Mouse (Mus musculus) left cerebral cortex, postnatal 4 days (tissue): ENCODE data around the gene Gm20388. TPM values are rescaled to one million over a fixed set of nuclear protein-coding genes. Genes with fewer than 3 reads are reported as not detected.

Experiments
- DNase-seq: peaks from one replicate; pipeline ENCODE4 v3.0.0-alpha.2; 2022
- intact Hi-C: fragments of 180-260 bp; cut with DNase I; formaldehyde crosslinking; loops from one replicate; pipeline ENCODE4 v1.15.1; 2025
- total RNA-seq, 2 experiments: library from RNA; stranded (reverse); gene quantifications; 2 replicates each; pipeline ENCODE4 v1.2.3; 2021

Gene Gm20388
- total RNA-seq, 2 experiments from 2014 or later: 6.5 to 12.8 TPM

DNA sequence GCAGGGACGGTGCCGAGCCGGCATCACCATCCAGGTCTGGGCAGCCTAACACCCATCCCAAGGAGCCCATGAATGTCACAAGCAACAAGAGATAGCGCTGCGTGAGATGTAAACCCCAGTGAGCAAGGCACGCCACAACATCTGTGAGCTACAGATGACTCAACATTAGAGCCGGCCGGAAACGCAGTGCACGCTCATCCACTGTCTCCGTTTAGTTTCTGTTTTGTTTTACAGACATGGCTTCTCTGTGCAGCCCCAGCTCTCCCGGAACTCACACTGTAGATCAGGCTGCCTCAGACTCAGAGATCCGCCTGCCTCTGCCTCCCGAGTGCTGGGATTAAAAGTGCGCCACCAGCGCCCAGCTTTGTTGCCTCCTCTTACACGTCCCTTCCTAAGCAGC lies 3376.7 kb downstream of the Gm20388 start:
- no peak for DNase-seq
- intact Hi-C loops: no loop called here

DNA sequence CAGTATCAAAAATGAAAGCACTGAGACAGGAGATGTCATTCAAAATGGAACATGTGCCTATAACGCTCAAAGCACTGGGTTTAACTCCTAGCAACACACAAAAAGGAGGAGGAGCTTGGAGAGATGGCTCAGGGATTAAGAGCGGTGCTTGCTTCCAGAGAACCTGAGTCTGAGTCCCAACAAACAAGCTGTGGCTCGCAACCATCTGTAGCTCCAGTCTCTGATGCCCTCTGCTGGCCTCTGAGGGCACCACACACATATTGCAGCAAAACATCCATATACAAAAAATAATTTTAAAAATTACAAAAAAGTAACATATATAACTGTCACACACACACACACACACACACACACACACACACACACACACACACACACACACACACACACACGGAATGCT lies 3379.5 kb downstream of the Gm20388 start:
- intact Hi-C loops: no loop called here
- peak; percentile 21 for DNase-seq

DNA sequence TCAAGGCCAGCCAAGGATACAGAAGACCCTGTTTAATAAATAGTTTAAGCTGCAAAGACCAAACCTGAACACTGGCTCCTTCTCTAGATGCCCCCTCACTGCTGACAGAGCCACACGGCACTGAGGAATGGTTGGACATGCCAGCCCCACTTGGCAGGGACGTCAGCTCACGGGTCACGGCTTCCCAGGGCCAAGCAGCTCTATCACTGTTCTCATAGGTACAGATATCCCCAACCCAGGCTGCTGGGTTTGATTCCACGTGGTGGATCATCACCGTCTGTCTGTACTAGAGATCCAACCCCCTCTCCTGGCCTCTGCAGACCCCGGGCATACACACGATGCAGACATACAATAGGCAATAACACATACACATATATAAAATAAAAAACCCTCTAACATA lies 3380.0 kb downstream of the Gm20388 start:
- intact Hi-C loops: no loop called here
- DNase-seq: no peak

DNA sequence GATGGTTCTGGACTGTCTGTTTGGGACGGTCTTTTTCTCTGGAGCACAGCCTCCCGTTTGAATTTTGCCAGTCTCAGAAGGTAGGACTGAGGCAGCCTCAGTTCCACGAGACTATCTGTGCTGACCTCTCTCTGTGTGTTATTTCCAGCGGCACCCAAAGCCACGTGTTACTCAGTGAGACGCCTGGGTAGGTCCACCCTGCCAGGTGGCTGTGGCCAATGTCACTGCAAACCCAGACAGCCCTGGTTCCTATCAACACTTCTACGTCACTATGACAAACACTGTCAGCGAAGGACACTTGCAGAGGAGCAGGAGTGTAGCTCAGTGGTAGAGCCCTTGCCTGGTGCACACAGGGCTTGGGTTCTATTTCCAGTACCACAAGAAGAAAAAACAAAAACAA lies 3381.1 kb downstream of the Gm20388 start:
- intact Hi-C loops: no loop called here
- no peak for DNase-seq

DNA sequence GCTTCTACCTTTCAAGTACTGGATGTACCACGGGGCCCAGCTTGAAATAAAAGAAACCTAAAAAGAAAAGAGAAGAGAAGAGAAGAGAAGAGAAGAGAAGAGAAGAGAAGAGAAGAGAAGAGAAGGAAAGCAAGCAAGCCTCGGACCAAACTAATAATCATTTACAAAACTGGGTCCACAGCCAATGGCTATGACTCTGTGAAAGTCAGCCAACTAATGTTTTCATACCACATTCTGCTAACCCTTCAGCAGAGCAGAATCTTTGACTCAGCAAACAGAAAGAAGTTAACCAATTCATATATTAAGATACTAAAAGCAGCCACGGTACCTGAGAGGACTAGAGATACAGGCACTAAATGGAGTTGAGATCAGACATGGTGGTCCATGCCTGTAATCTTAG lies 3381.6 kb downstream of the Gm20388 start:
- intact Hi-C loops: no loop called here
- no peak for DNase-seq

DNA sequence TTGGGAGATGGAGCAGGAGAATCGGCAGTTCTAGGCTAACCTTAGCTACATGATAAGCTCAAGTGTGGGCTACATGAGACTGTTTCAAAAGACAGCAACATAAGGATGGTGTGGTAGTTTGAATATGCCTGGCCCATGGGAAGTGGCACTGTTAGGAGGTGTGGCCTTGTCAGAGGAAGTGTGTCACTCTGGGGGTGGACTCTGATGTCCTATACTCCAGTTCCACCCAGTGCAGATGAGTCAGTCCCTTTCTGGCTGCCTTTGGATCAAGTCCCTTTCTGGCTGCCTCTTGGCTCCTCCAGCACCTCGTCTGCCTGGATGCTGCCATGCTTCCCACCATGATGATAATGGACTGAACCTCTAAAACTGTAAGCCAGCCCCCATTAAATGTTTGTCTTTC lies 3382.1 kb downstream of the Gm20388 start:
- intact Hi-C loops: no loop called here
- DNase-seq: no peak

DNA sequence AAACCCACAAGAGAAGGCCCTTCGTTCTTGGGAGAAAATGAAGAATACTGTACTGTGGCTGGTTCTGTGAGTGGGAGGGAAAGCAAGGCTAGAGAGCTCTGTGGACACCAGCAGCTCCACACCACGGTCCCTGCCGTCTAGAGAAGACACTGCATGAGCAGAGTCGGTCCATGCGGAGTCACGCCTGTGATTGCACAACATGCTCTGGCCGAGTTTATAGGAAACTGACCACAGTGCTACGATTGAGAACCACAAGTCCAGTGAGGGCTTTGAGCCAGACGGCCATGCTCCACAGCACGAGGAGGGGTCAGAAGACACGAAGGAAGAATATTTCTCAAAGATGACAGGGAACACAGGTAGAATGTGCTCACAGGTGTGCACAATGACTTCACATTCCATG lies 3387.7 kb downstream of the Gm20388 start:
- DNase-seq: no peak
- intact Hi-C loops: no loop called here

DNA sequence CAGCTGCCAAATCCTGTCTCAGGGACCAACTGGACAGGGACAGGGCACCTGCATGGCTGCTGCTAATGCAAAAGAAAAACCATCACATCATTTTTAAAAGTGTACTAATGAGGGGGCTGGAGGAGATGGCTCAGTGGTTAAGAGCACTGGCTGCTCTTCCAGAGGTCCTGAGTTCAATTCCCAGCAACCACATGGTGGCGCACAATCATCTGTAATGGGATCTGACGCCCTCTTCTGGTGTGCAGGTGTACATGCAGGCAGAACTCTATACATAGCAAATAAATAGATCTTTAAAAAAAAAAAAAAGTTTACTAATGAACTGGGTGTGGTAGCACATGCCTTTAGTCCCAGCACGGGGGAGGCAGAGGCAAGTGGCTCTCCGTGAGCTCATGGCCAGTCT lies 3398.1 kb downstream of the Gm20388 start:
- intact Hi-C loops: no loop called here
- DNase-seq: no peak

DNA sequence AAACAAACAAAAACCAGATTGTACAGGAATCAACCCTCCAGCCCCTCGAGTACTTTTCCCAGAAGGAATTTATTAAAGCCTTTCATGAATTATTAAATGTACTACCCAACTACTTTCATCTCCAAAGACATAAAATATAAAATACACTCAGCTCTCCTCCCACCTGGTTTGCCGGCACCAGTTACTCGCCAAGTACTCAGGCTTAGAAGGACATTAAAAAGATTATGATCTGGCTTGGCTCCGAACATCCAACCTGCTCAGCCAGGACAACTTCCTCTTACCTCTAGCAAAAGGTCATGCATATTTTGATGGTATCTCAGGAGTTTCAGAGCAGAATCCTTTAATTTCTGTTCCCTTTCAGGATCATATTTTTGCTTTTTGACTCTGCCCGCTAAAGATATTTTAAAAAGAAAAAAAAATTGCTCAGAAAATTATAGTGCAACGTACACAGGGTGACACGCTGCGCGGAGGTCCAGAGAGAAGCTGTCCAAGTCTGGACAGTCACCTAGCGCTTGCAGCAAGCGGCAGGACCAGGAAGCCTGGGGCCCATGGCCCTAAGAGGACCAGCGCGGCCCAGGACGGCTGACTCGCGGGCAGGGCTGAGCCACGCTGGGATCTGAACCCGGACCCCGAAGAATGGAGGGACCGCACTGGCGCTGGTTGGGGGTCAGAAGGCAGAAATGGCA lies 3407.3 kb downstream of the Gm20388 start:
- intact Hi-C loops: no loop called here

DNA sequence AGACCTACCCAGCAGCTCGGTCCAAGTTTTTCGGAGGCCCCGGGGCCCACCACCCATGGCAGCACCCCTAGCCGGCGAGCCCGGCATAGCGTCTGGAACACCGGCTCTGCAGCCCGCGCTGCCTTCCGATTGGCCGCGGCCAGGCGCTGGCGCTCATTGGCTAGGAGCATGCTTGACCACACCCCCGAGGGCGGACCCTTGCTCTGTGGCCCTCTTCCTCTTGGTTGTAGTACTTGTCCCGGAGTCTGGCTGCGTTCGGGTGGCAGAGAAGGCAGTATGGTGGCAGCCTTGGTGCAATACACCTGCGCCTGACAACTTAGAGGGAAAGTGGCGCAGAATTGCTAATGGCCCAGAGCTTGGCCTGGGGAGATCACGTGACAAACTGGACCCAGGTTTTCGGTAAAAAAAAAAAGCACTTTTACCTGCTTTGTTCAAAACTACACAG lies 3407.8 kb downstream of the Gm20388 start, which contains the start of gene Fanca:
Gene Fanca, minus strand, starts transcription at position 110 of the 445 bp plus-strand sequence.
- peak; percentile 96 for DNase-seq
- intact Hi-C loops: no loop called here

More for the DNA sequence above, 3407.3 kb downstream of the Gm20388 start:
- DNase-seq: no peak

DNA sequence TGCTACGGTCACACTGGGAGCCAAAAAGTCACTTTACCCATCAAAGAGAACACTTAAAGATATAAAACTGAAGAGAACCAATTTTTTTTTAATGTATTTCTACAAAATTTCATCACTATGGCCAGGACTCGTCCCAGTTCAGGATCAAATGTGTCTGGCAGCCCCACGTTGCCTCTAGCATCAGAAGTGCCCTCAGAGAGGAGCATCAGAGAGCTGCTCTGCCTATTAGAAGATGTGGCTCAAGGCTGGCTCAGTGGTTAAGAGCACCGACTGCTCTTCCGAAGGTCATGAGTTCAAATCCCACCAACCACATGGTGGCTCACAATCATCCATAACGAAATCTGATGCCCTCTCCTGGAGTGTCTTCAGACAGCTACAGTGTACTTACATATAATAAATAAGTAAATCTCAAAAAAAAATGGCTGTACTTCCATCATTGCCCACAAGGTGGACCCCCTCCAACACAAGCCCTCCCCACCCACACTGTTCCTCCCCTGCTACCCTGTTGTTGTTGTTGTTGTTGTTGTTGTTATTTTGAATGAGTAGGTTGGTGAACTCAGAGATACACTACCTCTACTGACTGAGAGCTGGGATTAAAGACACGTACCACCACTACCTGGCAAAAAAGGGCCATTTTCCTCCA lies 3409.0 kb downstream of the Gm20388 start:
- peak; percentile 10 for DNase-seq
- intact Hi-C loops: loop anchor here (5.0 kb wide), 1 partner anchor 43 kb away; no protein-coding TSS in a partner anchor

DNA sequence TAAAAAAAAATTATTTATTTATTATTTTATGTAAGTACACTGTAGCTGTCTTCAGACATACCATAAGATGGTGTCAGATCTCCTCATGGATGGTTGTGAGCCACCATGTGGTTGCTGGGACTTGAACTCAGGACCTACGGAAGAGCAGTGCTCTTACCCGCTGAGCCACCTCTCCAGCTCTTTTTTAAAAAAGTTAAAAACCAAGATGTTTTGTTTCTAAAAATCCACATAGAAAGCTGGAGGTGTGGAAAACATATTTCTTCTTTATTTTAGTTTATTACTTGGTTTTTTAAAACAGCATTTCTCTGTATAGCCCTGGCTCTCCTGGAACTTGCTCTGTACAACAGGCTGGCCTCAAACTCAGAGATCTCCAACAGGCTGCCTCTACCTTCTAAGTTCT lies 3417.9 kb downstream of the Gm20388 start:
- intact Hi-C loops: no loop called here
- DNase-seq: no peak

DNA sequence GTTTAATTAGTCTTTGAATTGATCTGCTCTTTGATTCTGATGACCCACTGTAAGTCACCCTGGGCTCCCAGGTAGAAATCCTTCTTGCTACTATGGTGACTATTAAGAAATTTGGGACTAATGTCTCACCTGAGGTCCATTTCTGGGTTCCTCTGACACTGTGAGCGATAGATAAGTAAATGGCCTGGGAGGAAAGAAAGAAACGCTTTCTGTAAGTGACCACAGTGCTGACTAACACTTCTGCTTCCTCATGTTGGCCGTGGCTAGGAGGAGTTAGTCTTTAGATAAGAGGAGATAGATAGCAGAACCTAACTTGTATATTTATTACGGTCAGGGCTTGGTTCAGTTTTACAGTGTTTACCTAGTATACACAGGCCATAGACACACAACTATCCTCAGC lies 3418.7 kb downstream of the Gm20388 start:
- intact Hi-C loops: no loop called here
- DNase-seq: no peak

DNA sequence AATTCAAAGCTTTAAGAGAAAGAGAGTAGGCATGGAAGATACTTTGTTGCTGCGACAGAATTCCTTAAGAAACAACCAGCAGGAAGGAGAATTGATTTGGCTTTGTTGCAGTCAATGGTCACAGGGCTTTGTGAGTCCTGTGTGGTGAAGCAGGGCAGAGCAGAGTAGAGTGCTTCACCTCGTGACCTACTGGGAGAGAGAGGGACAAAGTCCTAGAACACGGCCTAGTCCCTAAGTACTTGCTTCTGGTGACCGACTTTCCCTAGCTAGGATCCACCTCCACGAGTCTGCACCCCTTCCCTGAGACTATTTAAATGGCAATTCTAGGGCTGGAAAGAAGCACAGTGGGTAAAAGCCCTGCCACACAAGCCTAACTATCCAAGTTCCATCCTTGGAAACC lies 3419.3 kb downstream of the Gm20388 start:
- intact Hi-C loops: no loop called here
- no peak for DNase-seq

DNA sequence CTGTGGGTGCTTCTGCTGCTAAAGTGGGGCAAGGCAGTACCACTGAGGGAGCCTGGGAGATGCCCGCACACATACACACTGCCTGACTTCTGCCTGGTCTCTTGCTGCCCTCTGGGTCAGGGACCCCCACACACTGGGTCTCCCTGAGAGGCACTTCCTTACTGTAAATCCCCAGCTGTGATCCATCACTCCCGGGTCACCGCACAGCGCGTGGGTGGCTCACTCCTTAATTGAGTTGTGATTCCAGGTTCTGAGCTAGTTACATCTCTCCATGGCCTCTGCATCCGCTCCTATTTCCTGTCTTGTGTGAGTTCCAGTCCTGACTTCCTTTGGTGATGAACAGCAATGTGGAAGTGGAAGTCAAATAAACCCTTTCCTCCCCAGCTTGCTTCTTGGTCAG lies 3420.1 kb downstream of the Gm20388 start:
- DNase-seq: no peak
- intact Hi-C loops: no loop called here

DNA sequence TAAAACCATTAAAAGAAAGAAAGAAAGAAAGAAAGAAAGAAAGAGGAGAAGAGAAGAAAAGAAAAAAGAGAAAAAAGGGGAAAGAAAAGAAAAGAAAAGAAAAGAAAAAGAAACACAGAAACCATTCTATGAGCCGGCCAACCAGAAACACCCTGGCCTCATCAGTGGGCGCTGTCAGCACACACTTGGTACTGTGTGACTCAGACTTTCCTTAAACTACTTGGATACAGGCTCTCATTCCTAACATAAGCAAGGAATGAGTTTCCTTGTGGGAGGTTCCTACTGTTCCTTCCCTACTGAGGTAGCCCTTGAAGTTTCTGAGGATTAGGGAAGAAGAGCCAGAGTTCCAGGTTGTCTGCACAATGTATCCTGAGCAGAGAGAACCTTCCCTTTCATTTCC lies 3420.7 kb downstream of the Gm20388 start:
- no peak for DNase-seq
- intact Hi-C loops: no loop called here

DNA sequence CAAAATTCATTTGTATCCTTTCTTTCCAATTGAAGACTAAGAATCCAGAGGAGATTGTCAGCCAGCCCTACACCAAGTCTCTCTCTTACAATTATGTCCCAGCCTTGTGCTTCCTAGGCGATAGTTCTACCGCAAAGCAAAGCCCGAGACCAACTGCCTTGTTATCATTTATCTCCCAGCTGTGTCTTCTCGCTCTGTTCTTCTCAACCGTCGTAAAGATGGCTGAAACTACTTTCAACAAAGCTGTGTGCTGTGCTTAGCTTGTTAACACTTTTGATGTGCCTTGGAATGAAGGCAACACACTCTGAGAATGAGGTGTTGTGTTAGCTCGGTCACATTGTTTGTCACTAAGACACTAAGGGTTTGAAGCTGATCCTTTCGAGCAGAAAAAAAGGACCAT lies 3421.2 kb downstream of the Gm20388 start:
- intact Hi-C loops: no loop called here
- no peak for DNase-seq

DNA sequence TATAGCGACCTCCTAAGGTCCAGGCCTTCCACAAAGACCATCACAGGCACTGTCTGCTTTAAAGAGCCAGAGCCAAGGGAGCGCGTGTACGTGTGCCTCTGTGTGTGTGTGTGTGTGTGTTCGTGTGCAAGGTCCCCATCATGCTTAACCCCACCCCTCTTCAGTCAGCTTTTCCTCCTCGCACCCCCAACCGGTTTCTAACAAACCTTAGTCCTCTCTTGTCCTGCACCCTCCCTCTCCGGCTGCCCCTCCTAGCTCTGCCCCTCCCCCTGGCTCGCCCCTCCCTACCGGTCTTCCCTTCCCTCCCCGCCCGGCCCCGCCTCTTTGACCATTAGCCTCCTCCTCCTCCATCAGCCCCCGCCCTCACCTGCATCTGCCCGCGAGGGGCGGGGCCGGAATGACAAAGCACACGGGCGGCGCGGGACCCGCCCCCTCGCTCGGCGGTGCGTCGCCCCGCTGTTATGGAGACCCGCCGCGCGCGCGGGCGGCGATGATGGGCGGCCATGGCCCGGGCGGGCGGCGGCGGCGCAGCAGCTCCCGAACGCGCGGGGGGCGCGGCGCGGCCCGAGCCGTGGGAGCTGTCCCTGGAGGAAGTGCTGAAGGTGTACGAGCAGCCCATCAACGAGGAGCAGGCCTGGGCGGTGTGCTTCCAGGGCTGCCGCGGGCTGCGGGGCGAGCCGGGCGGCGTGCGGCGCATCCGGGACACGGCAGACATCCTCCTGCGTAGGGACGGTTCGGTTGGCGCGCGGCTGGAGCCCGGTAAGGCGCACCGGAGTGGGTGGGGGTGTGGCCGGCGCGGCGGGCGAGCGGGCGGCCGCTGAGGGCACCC lies 3421.8 kb downstream of the Gm20388 start, which contains the start of gene Spire2:
Gene Spire2, plus strand, starts transcription at position 452 of the 829 bp plus-strand sequence.
- intact Hi-C loops: no loop called here

DNA sequence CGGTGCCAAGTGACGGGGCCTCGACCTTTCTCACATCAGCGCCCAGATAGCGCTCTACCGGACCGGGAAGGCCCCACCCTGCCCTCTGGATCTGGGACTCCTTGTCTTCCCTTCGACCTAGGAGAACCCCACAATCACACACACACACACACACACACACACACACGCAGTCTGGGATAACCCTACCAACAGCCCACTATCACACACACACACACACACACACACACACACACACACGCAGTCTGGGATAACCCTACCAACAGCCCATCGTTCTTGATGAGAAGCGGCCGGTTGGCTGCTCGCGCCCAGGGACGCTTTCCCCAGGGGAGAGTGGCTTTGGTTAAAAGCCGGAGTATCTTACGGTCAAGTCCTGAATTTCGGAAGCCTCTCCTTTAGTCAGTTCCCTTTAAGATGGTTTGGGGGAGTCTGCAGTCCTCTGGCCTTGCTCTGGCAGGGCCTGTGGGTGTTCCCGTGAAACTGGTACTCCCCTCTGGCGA lies 3422.5 kb downstream of the Gm20388 start:
- peak; percentile 38 for DNase-seq
- intact Hi-C loops: no loop called here

More for the DNA sequence above, 3421.8 kb downstream of the Gm20388 start, which contains the start of gene Spire2:
- peak; percentile 93 for DNase-seq

DNA sequence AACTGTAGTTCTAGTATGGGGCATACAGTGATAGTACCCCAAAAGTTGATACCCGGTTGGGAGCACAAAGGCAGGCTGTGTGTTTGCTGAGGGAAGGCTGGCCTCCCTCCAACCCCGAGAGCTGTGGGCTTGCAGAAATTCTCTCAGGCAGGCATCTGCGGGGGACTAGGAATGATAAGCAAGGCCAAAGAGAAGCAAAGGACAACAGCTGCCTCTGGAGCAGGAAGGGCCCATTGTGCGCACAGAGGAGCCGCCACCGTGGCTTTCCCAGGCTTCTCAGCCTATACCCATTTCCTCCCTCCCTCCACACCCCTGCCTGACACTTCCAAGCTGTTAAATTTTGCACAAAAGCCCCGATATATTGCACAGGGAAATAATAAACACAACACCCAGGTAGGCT lies 3423.2 kb downstream of the Gm20388 start:
- intact Hi-C loops: no loop called here
- peak; percentile 47 for DNase-seq

DNA sequence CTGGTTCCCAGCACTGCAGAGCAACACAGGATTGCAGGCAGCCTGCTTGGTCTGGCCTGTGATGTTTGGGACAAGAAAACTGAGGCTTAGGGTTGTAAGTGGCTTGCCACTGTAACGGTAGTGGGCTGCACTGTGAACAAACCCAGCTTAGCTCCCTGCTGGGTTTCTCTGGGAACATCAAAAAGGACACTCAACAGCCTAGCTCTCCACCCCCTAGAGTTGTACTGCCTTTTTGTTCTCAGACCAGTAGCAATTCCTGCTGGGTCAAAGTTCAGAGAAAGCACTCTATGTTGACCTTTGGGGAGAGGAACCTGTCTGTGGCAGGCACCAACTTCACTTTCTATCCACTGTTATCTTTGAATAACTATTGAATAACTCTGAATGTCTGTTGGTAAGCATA lies 3423.8 kb downstream of the Gm20388 start:
- no peak for DNase-seq

More for the DNA sequence above, 3423.8 kb downstream of the Gm20388 start:
- intact Hi-C loops: no loop called here
